Mouse (Mus musculus): ENCODE results near the gene Smpdl3a.

Smpdl3a gene

GRCm38 (mm10) chr10:57794018-57794417, at the start of gene Smpdl3a:
Gene Smpdl3a, plus strand, starts transcription at chr10:57794335.
- DNase-seq = no peak

GRCm38 (mm10) chr10:57745452-57745851, 48.7 kb upstream of the Smpdl3a start:
- no peak for DNase-seq

- no peak for DNase-seq
Observed at GRCm38 (mm10) chr10:57747127-57747526, 47.0 kb upstream of the Smpdl3a start.

- DNase-seq = no peak
Observed at GRCm38 (mm10) chr10:57753343-57753742, 40.8 kb upstream of the Smpdl3a start.

- DNase-seq = no peak
Observed at GRCm38 (mm10) chr10:57755201-57755736, 38.9 kb upstream of the Smpdl3a start.

GRCm38 (mm10) chr10:57758999-57759398, 35.1 kb upstream of the Smpdl3a start:
- DNase-seq = no peak

GRCm38 (mm10) chr10:57760694-57761093, 33.4 kb upstream of the Smpdl3a start:
- no peak for DNase-seq

- no peak for DNase-seq
Observed at GRCm38 (mm10) chr10:57763044-57763443, 31.1 kb upstream of the Smpdl3a start.

GRCm38 (mm10) chr10:57783289-57784130, 10.6 kb upstream of the Smpdl3a start:
- no peak for DNase-seq

- DNase-seq = peak; percentile 90
Observed at GRCm38 (mm10) chr10:57784131-57784875, 9.8 kb upstream of the Smpdl3a start.

GRCm38 (mm10) chr10:57784876-57785150, 9.3 kb upstream of the Smpdl3a start, which contains the start of gene Fabp7:
Gene Fabp7, plus strand, starts transcription at chr10:57784881.
- DNase-seq = no peak

GRCm38 (mm10) chr10:57785552-57785951, 8.6 kb upstream of the Smpdl3a start:
- no peak for DNase-seq

GRCm38 (mm10) chr10:57792957-57793356, 1.2 kb upstream of the Smpdl3a start:
- no peak for DNase-seq

GRCm38 (mm10) chr10:57794491-57795461, 641 bp downstream of the Smpdl3a start:
- DNase-seq = peak; percentile 62

GRCm38 (mm10) chr10:57795542-57795941, 1.4 kb downstream of the Smpdl3a start:
- DNase-seq = no peak

GRCm38 (mm10) chr10:57796057-57796456, 1.9 kb downstream of the Smpdl3a start:
- DNase-seq = peak; percentile 44

- DNase-seq = no peak
Observed at GRCm38 (mm10) chr10:57799486-57799885, 5.4 kb downstream of the Smpdl3a start.

GRCm38 (mm10) chr10:57807754-57808153, 13.6 kb downstream of the Smpdl3a start:
- no peak for DNase-seq

GRCm38 (mm10) chr10:57812161-57812856, 18.2 kb downstream of the Smpdl3a start:
- no peak for DNase-seq

GRCm38 (mm10) chr10:57814295-57814694, 20.2 kb downstream of the Smpdl3a start:
- DNase-seq = no peak

- DNase-seq = no peak
Observed at GRCm38 (mm10) chr10:57815869-57816268, 21.7 kb downstream of the Smpdl3a start.

- DNase-seq = no peak
Observed at GRCm38 (mm10) chr10:57819209-57819608, 25.1 kb downstream of the Smpdl3a start.

Measured in retina, postnatal 1 day (tissue).